Mouse (Mus musculus) neural tube, postnatal 0 days (tissue): ENCODE results near the gene Ovca2. TPM values are rescaled to one million over a fixed set of nuclear protein-coding genes. Genes with fewer than 3 reads are reported as not detected.

ENCODE experiments used
- microRNA counts: library from miRNA; unstranded; fragments of <30 nt; microRNA quantifications from one replicate; lab custom pipeline; 2015
- microRNA-seq: library from miRNA; unstranded; fragments of <30 nt; microRNA quantifications from one replicate; pipeline ENCODE4, GENCODE M21; 2016
- polyA plus RNA-seq: library from polyadenylated mRNA; unstranded; fragments of >200 nt; fragmentation: Nextera tagmentation; extraction: Ambion mirVana; gene quantifications from 2 replicates; pipeline ENCODE4 v1.2.1, GENCODE M21; 2015

The Ovca2 gene
- polyA plus RNA-seq = 12.9 and 15.5 TPM in 2 replicates

DNA sequence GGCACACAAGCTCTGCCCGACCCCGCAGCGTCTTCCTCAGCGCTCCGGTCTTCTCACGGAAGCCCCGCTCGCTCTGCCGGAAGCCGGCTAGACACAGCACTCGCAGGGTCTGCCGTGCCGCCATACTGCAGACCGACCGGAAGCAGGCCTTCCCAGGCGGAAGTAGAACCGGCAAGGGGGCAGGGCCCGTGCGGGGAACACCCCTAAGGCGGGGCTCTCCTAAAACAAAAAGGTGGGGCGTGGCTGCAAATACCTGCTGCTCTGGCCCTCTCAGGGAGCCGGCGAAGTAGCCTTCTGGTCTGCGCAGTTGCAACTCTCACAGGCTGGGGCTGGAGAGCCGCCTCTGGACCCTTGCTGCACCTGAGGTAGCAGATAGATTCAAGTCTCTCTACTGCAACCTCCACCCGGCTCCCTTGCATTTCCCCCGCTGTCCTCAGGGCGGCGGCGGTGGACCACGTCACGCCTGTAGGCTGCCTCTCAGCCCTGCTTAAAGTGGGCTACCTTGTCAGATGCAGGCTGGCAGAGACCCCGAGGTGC lies at the start of gene Ovca2:
TSS of gene Ovca2 (minus strand) at position 164 of the 537 bp plus-strand sequence.

DNA sequence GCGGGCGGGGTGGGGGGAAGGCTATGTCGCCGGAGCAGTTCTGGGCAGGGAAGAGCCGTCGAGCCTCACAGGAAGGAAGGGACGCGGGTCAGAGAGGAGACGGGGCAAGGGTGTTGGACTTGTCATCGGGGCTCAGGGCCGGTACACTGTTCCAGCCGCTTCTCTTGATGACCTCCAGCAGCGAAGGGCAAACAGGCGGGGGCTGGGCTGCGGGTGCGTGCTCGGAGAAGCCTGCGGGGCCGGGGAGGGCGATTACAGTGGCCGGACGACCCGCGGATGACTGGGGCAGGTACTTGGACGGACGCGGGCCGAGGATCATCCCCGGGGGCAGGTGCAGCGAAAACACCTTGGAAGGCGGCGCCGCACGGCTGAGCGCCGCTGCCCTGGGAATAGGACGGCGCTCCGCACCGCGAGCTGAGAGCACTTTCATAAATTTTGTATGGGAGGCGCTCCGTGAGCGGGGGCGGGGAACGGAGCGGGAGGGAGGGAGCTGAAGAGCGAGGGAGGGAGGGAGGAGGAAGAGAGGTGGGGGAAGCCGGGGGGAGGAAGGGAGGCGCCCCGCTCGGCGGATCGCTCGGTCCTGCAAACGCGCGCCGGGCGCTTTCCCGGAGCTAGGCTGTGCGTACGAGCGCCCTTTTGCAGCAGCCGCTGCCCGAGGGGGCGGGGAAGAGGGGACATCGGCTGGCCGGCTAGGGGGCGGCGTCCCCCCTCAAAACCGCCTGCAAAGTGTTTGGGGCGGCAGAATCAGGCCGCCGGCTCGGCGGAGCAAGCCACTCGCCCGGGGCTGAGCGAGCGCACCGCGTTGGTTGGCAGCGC lies 14.8 kb upstream of the Ovca2 start, which contains the start of gene Rtn4rl1:
TSS of gene Rtn4rl1 (plus strand) at position 528 of the 816 bp plus-strand sequence.

DNA sequence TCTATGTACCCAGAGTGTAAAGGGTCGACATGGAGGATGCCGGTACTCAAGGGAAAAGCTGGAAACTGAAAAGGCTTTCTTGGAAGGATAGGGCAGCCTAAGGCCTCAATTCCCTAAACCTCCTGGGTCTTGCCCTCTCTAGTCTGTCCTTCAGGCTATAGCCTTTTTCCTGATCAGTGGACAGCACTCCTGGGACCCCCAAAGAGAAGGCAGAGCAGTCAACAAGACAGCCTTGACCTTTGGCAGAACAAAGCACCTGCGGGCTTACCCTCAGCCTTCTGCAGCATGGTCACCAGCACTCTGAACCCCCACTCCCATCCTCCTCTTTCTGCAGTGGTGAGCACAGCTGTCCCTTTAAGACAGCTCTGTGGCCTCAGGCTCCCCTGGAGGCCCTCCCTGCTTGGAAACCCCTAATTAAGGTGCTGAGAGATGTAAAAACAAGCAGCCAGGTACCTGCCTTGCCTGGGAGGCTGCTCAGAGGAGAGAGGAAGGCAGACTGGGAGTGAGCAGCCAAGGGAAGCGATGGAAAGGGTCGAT lies 12.3 kb upstream of the Ovca2 start, which contains the start of gene Dph1:
TSS of gene Dph1 (minus strand) at position 337 of the 537 bp plus-strand sequence.

DNA sequence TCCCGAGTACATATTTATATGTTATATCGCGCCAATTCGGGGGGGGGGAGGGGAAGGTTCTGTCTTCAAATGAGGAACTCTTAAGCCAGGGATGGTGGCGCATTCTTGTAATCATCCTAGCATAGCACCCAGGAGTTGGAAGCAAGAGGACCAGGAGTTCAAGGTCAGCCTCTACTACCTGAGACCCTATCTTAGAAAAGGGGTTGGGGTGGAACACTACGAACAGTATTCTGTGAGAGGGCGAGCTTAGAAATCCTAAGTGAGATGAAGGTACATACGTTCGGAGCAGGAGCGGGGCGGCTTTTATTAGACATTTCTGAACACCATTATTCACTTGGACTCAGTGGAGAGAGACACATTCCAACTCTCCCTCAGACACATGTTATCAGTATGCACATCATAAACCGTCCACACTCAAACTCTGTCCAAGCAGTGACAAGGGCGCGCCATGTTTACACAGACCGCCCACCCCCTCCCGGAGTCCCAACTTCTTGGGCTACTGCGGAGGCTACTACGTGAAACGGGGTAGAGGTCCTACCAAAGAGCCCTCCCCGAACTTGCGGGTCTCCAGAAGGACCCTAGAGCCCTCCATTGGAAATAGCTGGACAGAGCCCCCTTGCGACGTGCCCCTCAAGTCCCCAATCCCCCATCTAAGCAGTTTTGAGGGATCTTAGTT lies 9.1 kb downstream of the Ovca2 start, which contains the start of gene Hic1:
TSS of gene Hic1 (minus strand) at position 115 of the 676 bp plus-strand sequence.

MicroRNA genes within 50 kb of the gene (microRNA counts, 519-probe panel; counts per million panel counts)
- microRNA mmu-miR-132 (lab: Ali Mortazavi, UCI) (5,845 counts per million, percentile 80 among the panel's probes with 10 or more counts), microRNA mmu-miR-212 (lab: Ali Mortazavi, UCI) (40.5 counts per million)

Small RNAs within 50 kb of the gene (microRNA-seq; reads per million reads assigned to microRNA genes)
- gene Mir132 (1,856 reads per million, percentile 81 among the genes with 10 or more reads in this experiment), gene Mir212 (111 reads per million, percentile 45 among the genes with 10 or more reads in this experiment)

Other genes with a start within 250 kb of the Ovca2 start
- 3.3 and 4.3 TPM in 2 replicates for gene Hic1, start 9.3 kb downstream of the Ovca2 start, polyA plus RNA-seq
- 13.0 and 13.7 TPM in 2 replicates for gene Dph1, start 12.4 kb upstream of the Ovca2 start, polyA plus RNA-seq
- 14.3 and 15.0 TPM in 2 replicates for gene Rtn4rl1, start 14.9 kb upstream of the Ovca2 start, polyA plus RNA-seq
- gene Rpa1, start 169.5 kb upstream of the Ovca2 start, polyA plus RNA-seq = 42.2 and 44.8 TPM in 2 replicates
- gene Smyd4, start 169.6 kb upstream of the Ovca2 start, polyA plus RNA-seq = 14.1 and 15.4 TPM in 2 replicates
- 59.9 and 81.4 TPM in 2 replicates for gene Serpinf1, start 243.9 kb upstream of the Ovca2 start, polyA plus RNA-seq